Mouse (Mus musculus) embryo, embryonic 11.5 days (tissue): Measurements from ENCODE around the gene Tceanc.
"Not testable (repeated sequence)": the region's sequence is repeated elsewhere in the genome, so short reads cannot be mapped to it uniquely, and the experiment has no call there.

Source experiments
- DNase-seq: peaks from one replicate; pipeline ENCODE4 v3.0.0-alpha.2; 2012; ENCODE audit warnings: low read depth, low spot score

Gene Tceanc

DNA sequence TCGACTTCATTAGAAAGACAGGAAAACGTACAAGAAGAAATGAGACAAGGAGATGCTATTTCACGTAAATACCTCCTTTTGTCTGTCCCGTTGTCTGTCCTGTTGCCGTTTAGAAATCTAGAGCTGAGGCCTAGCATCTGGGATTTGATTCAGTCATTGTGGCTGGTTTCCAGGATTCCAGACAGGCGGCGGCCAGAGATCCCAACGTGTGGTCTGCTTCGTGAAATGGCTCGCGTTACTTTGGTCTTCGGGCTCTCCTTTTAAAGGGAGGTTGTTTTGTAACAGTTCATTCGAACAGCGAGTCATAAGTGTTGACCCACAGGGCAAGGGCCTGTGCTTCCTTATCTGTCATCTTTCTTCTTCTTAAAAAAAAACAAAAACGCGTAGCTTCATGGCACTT lies at the start of gene Tceanc:
Tceanc (minus strand) TSS at position 223 of the 400 bp plus-strand sequence.
- DNase-seq, result no peak

GRCm38 (mm10) chrX:166565983-166566382 lies 47.6 kb upstream of the Tceanc start:
- DNase-seq, result no peak

GRCm38 (mm10) chrX:166565401-166565800 lies 47.0 kb upstream of the Tceanc start:
- DNase-seq, result no peak

- DNase-seq, result no peak
Measured at GRCm38 (mm10) chrX:166564900-166565299, 46.5 kb upstream of the Tceanc start.

DNA sequence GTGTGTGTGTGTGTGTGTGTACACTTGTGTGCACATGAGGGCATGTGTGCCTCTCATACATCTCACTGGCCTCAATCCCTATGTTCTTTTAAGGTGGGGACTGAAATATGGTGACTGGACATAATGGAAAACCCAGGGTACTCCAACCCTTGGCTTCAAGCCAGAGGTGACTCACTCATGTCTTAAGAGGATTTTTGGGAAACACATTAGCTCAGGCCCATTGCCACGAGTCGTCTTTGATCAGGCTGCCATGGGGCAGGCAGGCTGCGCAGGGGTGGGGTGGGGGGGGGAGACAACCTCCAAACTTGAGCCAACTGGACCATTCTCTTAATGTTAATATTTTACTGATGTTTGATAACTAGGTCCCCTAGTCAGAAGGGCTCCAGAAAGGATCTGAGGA lies 41.0 kb upstream of the Tceanc start:
- no peak for DNase-seq

- no peak for DNase-seq
Measured at GRCm38 (mm10) chrX:166552355-166552754, 34.0 kb upstream of the Tceanc start.

DNA sequence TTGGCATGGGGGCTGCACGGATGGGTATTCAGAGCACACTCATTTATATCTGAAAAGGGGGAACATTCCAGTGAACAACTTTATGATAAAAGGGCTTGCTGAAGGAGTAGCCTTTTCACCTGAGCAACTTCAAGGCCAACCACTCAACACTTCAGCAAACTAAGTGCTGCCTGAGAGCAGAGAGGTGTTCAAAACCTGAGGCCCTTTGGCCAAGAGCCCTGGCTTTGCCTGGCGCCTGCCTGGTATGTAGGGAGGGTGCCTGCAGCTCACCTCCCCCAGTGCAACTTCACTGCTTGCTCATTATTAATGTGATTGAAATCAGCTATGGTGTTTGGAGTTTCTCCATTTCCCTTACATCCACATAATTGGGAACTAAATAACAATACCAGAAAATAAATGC lies 28.1 kb upstream of the Tceanc start:
- no peak for DNase-seq

GRCm38 (mm10) chrX:166535138-166535537 lies 16.8 kb upstream of the Tceanc start:
- no peak for DNase-seq

DNA sequence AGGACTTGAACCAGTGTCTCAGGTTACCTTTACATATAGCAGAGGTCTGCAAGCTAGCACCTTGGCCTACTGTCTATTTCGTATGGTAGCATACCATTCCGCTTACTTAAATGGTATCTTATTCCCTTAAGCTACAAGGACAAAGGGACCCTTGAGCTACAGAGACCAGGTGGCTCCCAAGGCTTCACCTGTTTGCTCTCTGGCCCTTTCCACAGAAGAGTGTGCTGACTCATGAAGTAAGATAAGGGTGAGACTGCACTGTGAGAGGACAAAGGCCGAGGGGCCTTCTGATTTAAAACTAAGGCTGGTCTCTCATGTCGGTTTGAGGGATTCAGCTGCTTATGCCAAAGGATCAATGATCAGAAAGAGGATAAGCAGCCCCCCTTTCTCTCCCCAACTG lies 15.1 kb upstream of the Tceanc start:
- DNase-seq, result no peak

GRCm38 (mm10) chrX:166531671-166532070 lies 13.3 kb upstream of the Tceanc start:
- DNase-seq, result no peak

DNA sequence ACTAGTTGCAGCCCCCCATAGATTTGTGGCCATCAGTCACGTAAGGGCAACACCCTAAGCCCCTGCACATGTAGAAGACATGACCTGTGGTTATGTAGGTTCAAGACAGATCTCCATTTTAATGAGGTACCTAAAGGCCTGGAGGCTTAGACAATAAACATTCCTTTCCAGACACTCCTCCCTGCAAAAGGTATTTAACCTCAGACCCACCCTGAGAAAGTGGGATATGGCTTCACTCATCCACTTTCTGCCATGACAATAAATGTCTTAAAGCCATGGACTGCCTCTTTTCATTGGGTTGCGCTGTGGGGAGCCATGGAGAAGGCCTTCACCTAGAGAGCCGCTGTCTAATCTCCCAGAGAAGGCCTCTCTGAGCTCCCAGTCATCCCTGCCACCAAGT lies 9.8 kb upstream of the Tceanc start:
- no peak for DNase-seq

DNA sequence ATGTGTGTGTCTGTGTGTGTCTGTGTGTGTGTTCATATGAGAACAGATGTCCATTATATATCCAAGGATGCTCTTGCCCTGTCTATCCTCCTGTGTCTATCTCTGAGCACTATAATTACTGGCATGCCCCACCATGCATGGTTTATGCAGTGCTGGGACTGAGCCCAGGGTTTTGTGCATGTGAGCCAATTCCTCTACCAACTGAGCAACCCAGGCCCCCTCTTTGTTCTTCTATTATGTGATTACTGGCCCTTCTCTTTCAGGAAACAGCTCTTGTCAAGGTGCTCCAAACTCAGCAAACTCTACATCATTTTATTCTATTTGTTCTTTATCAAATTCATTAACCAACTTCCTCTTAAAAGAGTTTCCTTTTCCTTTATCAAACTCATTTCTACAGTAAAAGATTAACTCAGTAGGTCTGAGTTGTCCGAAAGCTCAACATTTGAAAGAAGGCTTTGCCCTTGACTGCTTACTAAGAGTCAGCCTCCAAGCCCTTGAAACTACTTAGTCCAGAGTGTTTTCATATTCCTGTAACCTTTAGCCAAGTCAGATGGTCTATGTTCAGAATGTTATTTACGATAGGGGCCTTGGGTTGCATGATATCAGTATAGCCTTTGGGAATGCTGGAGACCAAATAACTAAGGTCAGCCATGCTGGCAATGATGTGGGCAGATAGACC lies 7.4 kb upstream of the Tceanc start:
- no peak for DNase-seq

DNA sequence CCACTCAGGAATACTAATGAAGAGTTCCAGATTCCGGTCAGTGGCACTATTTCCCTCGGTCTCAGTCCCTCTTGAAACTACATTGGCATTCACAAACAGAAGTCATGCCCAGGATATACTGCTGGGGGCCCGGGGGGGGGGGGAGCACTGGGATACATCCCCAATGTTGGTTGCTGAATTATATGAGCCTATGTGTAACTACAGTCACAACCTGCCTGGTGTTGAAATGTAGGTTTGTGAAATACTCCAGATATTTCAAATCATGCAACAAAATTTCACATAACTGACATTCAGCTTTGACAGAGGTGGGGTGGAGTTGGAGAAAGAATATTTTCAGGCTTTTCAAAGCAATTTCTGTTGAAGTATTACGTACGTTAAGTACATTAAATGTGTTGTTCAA lies 2.4 kb upstream of the Tceanc start:
- DNase-seq, result no peak

- DNase-seq, result no peak
Measured at GRCm38 (mm10) chrX:166516631-166517030, 1.7 kb downstream of the Tceanc start.

DNA sequence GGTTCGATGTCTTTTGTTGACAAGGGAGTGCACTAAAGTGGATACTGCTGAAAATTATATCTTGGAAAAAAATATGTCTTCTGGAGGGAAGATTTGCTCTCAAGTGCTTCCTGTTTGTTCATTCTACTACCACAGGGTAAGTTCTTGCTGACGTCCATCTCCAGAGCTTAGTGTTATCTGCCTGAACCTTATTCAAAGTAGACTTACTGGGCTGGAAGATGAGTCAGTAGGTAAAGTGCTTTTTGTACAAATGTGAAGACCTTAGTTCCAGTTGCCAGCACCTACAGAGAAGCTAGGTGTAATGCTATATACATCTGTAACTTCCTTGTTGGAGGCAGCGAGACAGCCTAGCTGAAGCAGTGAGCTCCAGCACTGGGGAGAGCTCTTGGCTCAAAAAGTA lies 2.4 kb downstream of the Tceanc start:
- no peak for DNase-seq

DNA sequence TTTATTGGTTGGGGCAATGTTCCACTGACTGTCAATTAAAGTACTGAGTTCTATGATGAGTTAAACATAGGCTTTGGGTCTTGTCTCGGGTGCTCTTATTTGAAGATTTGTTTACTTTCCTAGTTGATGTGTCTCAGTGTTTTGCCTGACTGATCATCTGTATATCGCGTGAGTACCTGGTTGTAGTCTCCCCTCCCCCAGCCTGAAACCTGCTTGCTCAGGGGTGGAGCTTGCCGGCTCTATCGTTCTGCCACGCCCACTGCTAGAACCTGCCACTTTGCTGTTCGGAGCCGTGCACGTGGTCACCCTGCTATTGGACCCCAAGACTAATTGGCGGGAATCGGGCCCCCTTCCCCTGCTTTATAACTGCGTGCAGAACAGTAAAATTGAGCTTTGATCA lies 4.3 kb downstream of the Tceanc start:
- DNase-seq, result not testable (repeated sequence)

- DNase-seq, result no peak
Measured at GRCm38 (mm10) chrX:166512071-166512470, 6.3 kb downstream of the Tceanc start.

DNA sequence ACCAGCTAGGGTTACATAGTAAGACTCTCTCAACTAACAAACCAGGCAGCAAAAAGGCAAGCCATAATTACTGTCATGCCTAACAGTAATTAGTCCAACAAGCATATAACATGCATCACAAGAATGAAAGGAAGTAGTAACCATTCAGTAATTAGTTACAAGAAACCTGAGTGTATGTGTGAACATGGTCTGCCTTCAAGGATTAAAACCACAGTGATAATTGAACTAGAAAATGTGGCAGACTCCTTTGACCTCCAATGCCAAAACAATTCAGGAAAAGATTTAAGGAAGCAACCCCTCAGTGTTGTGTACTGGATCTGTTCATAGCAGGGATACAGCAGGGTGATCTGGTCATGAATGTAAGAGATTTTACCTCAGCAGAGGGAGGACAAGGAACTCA lies 7.3 kb downstream of the Tceanc start:
- no peak for DNase-seq

GRCm38 (mm10) chrX:166509761-166510738 lies 8.3 kb downstream of the Tceanc start:
- peak; percentile 88 for DNase-seq

DNA sequence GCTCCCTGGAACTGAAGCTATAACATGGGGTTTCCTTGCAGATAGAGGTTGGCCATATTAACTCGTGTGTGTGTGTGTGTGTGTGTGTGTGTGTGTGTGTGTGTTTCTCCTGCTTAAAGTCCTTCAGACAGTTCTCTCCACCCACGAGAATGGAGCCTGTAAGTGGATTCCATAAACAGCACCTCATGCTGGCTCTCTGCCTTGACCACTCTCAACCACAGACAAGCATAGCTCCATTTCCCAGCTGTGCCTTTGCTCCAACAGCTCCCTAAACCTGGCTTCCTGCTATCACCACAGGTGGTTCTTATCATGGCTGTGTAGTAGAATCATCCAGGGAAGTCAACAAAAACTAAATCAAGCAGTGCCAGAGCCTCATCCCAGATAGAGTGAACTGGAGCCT lies 13.9 kb downstream of the Tceanc start:
- no peak for DNase-seq

- no peak for DNase-seq
Measured at GRCm38 (mm10) chrX:166499496-166500190, 18.7 kb downstream of the Tceanc start.

GRCm38 (mm10) chrX:166497771-166498170 lies 20.6 kb downstream of the Tceanc start:
- DNase-seq, result no peak
